Mouse (Mus musculus): ENCODE measurements around the gene Adrb1.

Adrb1 gene

GRCm38 (mm10) chr19:56721387-56722211 is at the start of gene Adrb1:
TSS of gene Adrb1 (plus strand) at chr19:56722199.
- peak; percentile 80 to 82 for DNase-seq (ENCODE audit: low spot score in 2 of 2)

GRCm38 (mm10) chr19:56675690-56676089 is 46.3 kb upstream of the Adrb1 start:
- no peak for DNase-seq (ENCODE audit: low spot score in 2 of 2)

GRCm38 (mm10) chr19:56676506-56676905 is 45.5 kb upstream of the Adrb1 start:
- DNase-seq (ENCODE audit: low spot score in 2 of 2) = no peak

- DNase-seq (ENCODE audit: low spot score in 2 of 2) = no peak
These were observed 44.4 kb upstream of the Adrb1 start for GRCm38 (mm10) chr19:56677611-56678010.

- no peak for DNase-seq (ENCODE audit: low spot score in 2 of 2)
These were observed 43.5 kb upstream of the Adrb1 start for GRCm38 (mm10) chr19:56678516-56678915.

GRCm38 (mm10) chr19:56679213-56679965 is 42.6 kb upstream of the Adrb1 start:
- DNase-seq (ENCODE audit: low spot score in 2 of 2) = no peak

- no peak for DNase-seq (ENCODE audit: low spot score in 2 of 2)
These were observed 42.0 kb upstream of the Adrb1 start for GRCm38 (mm10) chr19:56679992-56680391.

GRCm38 (mm10) chr19:56682297-56682696 is 39.7 kb upstream of the Adrb1 start:
- DNase-seq (ENCODE audit: low spot score in 2 of 2) = no peak

GRCm38 (mm10) chr19:56682843-56683242 is 39.2 kb upstream of the Adrb1 start:
- DNase-seq (ENCODE audit: low spot score in 2 of 2) = no peak

GRCm38 (mm10) chr19:56685515-56685914 is 36.5 kb upstream of the Adrb1 start:
- DNase-seq (ENCODE audit: low spot score in 2 of 2) = peak in 1 of 2 experiments; percentile 44

- no peak for DNase-seq (ENCODE audit: low spot score in 2 of 2)
These were observed 35.8 kb upstream of the Adrb1 start for GRCm38 (mm10) chr19:56686218-56686617.

GRCm38 (mm10) chr19:56687026-56687635 is 34.9 kb upstream of the Adrb1 start:
- no peak for DNase-seq (ENCODE audit: low spot score in 2 of 2)

GRCm38 (mm10) chr19:56687676-56688075 is 34.3 kb upstream of the Adrb1 start:
- DNase-seq (ENCODE audit: low spot score in 2 of 2) = no peak

GRCm38 (mm10) chr19:56688661-56689335 is 33.2 kb upstream of the Adrb1 start:
- no peak for DNase-seq (ENCODE audit: low spot score in 2 of 2)

- DNase-seq (ENCODE audit: low spot score in 2 of 2) = no peak
These were observed 32.5 kb upstream of the Adrb1 start for GRCm38 (mm10) chr19:56689493-56689892.

GRCm38 (mm10) chr19:56691103-56691502 is 30.9 kb upstream of the Adrb1 start:
- DNase-seq (ENCODE audit: low spot score in 2 of 2) = no peak

GRCm38 (mm10) chr19:56692451-56692850 is 29.5 kb upstream of the Adrb1 start:
- no peak for DNase-seq (ENCODE audit: low spot score in 2 of 2)

GRCm38 (mm10) chr19:56697370-56698144 is 24.4 kb upstream of the Adrb1 start:
- DNase-seq (ENCODE audit: low spot score in 2 of 2) = peak; percentile 66 to 86

GRCm38 (mm10) chr19:56700848-56701247 is 21.2 kb upstream of the Adrb1 start:
- no peak for DNase-seq (ENCODE audit: low spot score in 2 of 2)

GRCm38 (mm10) chr19:56701404-56702033 is 20.5 kb upstream of the Adrb1 start:
- DNase-seq (ENCODE audit: low spot score in 2 of 2) = no peak

GRCm38 (mm10) chr19:56702039-56702438 is 20.0 kb upstream of the Adrb1 start:
- DNase-seq (ENCODE audit: low spot score in 2 of 2) = no peak

Data from frontal cortex, postnatal 36 days (tissue).